Mouse (Mus musculus) lung, postnatal 25 days (tissue): ENCODE results near the gene Irak4.

Source experiments
- DNase-seq: peaks from one replicate; pipeline ENCODE4 v3.0.0; 2022; ENCODE audit warnings: low spot score

Gene Irak4

DNA sequence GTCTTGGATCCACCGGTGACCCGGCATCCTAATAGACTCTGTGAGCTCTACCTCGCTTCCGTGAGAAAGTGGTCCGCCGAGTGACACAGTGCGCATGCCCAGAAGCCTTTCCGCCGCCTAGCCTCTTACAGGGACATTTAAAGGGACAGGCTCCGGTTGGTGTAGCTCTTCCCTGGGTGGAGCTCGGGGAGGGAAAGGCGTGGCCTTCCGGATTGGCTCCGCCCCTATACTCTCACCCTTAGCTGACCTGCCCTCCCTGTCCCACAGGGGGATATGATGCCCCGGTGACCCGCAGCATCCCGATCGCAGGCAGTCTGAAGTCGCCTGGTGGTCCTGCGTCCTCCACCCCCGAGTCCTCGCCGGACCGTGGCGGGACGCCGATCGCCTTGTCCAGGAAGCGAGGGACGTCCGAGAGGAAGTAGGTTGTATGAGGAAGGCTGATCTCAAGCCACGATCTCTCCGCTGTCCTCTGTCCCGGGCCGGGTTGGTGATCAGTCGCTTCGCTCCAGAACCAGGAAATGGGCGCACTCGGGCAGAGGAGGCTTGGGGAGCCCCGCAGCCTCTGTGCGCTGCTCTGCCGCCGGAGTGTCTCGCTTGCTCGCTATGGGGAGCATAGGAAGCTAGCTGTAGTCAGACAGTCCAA is at the start of gene Irak4, which contains the start of gene Pus7l:
TSS of gene Irak4 (plus strand) at position 235 of the 643 bp plus-strand sequence.
TSS of gene Pus7l (minus strand) at position 139 of the 643 bp plus-strand sequence.
- DNase-seq: peak; percentile 96

DNA sequence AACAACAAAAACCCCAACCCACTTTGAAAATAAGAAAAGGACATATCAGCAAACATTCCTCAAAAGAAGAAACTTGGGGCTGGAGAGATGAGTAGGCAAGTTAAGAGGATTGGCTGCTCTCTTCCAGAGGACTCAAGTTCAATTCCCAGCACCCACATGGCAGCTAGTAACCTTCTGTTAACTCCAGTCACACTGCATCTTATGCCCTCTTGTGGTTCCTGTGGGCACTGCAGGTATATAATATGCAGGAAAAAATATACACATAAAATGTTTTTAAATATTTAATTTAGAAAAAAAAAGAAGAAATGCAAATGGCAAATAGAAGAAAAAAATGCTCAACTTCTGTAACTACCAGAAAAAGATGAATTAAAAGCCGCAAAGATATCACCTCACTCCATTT is 49.0 kb upstream of the Irak4 start:
- no peak for DNase-seq

DNA sequence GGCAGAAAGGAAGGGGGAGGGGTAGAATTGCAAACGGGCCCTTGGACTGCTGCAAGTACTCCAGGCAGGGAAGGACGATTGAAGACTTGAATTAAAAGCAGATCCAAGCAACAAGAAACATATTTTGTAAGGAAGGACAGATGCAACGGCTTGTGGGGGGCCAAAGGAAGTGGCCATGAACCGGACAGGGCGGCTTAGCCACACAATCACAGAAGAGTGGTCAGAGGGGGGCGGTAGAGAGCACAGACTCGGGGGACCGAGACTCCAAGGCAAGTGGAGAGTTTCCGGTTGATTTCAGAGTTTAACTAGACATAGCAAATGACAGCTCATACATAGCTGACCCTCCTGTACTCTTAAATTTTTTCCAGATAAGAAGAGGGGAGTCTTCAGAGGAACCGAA is 47.5 kb upstream of the Irak4 start:
- no peak for DNase-seq

DNA sequence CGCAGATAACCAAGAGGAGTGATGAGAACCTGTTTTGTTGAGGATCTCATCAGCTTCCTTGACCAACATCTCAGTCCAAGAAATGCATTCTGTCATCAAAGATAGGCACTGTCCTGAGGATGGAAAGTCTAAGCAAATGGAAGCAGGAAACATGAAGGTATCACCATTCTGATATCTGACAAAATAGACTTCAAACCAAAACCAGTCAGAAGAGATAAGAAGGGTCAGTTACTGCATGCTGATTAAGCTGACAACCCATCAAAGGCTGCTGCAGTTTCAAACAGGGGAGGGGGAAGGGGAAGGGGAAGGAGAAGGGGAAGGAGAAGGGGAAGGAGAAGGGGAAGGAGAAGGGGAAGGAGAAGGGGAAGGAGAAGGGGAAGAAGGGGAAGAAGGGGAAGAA is 44.2 kb upstream of the Irak4 start:
- no peak for DNase-seq

DNA sequence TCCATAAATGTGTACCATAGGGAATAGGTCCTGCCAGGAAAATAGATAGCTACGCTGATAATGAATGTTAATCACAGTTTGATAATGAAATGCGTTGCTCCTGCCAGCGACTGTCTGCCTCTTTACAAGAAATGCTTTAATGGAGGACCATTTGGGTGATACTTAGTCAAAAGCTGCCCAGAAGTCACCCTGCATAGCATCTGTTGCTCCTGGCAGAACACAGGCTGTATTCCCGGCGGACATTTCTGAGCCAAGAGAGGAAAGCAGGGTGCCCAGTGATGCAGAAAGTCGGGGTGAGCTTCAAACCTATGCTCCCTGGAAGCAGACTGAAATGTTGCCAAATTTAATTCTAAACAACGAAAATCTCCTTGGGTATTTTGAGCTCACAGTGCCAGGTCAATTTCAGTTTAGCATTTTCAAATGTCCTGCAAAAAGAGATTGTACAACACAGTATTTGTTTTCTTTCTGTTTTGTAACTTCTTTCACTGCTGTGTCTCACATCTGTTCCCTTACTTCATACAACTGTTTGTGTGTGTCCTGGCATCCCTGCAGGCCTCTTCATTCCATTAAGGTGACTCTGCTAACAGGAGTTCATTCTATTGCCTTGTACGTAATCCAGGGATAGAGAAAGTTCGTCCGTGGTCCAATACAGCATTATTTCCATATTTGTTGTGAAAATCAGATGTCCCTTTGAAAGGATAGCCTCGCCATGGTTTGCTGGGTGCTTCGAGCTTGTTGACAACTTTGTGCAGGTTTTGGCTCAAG is 39.8 kb upstream of the Irak4 start:
- no peak for DNase-seq

DNA sequence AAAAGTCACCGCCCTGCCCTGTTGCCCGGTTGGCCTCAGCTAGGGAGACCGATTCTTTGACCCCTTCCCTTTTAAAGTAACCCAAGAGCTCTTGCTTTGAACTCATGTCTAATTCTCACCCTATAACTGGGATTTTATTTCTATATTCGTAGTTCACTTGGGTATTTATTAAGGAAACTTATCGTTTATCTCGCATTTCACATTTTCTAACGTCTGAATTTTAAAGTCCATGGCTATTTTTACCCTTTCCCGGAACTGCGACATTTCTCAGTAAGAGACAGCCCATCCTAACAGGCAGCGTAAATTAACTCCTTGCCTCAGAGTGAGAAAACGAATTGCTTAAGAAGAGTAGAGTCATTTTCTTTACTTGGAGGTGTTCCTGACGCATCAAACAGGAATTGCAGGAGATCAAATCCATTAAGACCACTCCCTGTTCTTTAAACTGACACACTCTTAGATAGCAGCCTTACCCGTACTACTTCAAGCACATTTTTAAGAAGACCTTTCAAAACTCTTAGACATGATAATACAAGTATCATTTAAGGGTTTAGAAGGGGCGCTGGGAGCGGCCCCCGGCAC is 25.4 kb upstream of the Irak4 start:
- no peak for DNase-seq

DNA sequence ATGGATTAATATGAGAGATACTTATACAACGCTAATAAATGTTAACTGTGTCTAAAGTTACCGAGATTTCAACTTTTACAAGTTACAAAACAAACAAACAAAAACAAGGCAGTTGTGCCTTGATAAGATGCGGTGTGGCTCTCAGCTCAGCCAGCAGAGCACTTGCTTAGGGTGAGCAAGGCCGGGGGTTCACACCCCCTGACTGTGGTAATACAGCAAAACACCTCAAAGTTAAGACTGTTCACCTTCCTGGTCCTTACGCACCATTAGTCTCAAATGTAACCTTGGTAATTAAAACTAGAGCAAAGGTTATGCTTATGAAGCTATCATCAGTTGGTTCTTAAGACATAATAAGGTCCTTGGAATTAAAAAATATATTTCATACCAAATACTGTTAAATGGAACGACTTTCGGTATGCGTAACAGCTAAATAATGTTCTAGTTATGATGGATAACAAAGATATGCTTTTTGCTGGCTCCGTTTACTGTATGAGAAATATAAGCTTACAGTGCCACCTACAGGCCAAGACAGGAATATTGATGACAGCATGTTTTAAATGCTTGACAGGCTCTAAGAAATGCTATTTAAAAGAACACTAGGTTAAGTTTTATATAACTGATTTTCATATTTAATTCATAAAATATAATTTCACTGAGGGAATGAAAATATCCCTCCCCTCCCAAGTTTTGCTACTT is 23.1 kb upstream of the Irak4 start:
- DNase-seq: peak; percentile 44

DNA sequence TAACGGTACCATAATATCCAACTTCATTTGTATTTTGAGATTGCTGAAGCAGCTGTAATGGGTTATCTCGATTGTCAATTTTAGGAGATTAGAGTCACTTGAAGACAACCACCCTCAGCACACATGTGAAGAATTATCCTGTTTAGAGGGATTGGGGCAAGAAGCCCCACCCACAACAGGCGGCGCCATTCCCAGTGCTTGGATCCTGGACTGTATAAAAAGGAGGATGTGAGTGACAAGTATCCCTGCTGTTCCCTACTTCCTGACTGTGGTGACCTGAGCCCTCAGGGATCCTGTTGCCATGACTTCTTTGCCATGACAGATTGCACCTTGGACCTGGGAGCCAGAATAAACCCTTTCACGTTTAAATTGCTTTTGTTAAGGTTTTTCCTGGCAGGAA is 22.5 kb upstream of the Irak4 start:
- DNase-seq: no peak

DNA sequence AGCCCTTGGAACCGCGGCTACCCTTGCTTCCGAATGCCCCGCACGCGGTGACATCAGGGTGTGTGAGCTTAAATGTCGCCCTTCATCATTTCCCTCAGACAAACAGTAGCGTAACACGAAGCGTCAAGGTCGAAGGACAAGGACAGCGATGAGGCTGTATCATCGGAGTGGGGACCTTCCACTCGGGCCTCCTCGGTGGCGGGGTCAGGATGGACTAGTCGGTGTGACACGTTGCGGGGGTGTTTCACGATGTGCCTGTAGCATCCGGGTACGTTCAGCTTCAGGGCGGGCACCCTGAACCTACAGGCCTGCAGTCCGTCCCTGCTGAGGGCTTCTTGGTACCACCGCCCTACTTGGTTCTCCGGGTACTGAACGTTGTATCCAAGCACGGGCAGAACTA is 20.2 kb upstream of the Irak4 start:
- DNase-seq: no peak

DNA sequence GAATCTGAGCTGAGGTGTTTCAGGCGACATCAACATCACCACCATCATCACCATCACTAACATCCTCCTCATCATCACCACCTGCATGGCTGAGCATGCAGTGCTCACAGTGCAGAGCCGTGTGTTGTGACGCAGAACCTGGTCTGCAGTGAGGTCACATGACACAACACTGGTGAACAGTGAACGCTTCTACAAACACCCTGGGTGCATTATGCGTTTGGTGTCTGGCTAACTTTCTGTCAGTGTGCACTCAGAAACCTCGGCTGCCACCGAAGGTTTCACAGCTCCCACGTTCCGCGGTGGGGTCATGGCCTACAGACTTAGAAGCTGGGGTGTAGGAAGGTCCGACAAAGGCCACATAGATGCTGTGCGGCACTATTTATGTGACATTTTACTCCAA is 18.5 kb upstream of the Irak4 start:
- DNase-seq: no peak

DNA sequence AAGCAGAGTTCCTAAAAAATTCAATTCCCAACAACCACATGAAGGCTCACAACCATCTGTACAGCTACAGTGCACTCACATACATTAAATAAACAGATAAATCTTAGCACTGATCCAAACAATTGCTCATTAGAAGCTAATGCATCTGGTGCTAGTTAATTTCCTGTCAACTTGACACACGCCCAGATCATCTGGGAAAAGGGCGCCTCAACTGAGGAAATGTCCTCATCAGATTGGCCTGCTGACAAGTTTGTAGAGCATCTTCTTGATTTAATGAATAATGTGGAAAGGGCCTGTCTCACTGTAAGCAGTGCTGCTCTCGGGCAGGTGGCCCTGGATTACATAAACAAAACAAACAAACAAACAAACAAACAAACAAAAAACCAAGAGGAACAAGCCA is 12.9 kb upstream of the Irak4 start:
- DNase-seq: no peak

DNA sequence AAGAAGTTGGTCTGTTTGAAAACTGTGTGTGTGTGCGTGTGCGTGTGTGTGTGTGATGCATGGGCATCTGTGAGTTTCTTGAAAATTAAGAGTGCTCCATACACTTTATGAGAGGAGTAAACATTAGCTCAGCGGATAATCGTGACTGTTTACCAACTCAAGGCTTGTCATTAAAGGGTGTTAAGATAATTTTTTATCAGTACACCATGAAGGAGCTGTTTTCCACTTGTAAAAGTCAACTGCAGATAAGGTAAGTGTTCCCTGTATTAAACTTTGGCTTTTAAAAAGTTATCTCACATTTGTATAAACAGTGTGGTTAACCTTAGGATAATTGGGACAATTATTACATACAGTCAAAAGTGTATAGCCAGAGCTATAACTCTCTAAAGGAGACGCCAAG is 11.1 kb upstream of the Irak4 start:
- no peak for DNase-seq

DNA sequence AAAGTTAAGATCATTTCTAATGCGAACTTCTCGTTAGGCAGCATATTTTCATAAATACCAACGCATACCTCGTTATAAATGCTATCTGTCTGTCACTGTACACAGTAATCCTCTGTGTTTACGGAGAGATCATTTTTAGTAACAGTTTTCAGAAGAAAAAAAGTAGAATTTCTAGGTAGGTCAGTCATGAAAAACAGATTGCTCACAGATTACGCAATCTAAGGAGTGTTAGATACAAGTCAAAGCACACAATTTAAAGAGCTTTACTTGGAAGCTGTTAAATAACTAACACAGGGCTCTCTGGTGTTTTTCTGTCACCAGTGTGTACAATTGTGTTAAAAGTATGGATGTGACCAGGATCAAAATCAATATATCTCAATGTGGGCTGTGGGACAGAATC is 10.5 kb upstream of the Irak4 start:
- no peak for DNase-seq

DNA sequence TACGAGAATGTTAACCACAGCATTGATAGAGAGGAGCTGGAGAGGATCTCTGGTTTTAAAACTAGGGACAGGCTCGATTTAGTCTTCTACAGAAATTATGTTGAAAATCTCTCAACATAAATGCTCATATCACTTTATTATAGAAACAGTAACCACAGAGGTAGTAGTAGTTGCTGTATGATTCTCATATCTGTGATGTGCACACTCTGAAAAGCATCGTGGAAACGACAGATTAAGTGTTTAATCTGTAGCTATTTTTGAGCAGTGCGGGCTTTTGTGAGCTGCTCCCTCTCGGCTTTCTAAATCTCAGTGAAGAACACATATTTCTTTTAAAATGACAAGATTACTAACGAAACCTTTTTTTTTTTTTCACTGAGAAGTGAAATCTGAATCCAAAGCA is 7.9 kb upstream of the Irak4 start:
- no peak for DNase-seq

DNA sequence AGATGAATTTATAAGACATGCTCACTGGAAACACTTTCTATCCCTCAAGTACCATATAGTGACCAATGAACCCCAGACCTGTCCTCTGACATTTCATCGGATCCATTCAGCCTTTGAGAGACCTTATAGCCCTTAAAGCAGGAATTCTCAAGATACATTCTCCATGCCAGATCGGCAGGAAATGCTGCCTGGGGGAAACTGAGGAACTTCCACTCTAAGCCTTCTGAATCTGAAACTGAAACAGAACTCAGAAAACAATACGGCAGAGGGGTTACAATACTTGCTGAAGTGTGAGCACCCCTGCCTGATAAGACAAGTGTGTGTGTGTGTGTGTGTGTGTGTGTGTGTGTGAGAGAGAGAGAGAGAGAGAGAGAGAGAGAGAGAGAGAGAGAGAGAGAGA is 4.1 kb upstream of the Irak4 start:
- DNase-seq: no peak

DNA sequence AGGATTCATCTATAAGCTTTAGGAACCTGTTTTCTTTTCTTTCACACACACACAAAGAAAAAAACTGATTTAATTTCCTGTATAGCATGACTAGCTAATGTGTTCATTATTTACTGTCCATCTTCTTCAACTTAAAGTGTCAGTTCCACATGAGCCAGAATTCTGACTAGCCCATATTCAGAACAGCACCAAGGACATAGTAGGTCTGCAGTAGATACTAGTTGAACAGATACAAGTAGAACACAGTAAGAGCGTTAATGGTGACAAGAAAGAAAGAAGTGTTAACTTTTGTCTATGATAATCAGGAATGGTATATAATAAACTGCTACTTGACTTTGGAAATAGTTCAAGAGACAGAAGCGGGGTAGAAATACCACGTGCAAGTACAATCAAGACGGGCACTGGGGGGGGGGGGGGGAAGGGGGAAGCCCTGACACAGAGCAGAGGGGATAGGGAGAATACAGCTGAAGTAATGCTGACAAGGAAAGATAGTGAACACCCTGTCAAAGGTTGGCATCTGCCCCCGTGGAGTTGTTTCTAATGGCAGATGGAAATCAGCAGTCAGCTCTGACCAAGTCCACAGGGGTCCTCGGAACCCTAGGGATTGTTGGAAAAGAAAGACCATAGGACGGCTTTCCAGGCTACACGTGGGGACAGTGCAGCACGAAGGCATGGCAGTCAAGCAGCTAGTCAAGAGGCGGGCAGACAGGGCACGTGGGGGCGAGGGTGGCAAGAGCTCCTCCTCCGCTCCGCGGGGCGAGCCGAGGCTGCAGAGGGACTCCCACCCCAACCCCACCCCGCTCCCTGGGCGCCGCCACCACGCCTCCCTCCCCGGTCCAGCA is 655 bp upstream of the Irak4 start:
- no peak for DNase-seq

DNA sequence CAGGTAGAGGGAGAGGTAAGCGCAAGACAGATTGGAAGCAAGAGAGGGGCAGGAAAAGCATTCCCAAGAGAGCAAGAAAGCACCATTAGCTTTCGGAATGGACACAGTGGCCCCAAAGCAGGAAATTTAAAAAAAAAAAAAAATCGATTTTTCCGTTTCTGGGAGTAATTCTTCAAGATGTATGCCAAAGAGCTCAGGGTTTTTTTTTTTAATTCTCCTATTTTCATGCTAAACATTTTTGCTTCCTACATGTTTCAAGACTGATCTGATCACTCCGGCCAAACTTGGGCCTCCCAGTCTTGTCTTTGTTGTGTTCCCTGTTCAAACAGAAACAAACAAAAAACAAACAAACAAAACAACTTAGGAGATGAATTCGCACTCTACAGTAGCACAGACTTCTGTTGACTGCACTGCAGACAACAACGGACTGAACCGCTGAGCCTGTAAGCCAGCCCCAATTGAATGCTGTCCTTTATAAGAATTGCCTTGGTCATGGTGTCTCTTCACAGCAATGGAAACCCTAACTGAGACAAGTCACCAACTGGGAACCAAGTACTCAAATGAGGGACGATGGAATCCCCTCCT is 701 bp downstream of the Irak4 start:
- no peak for DNase-seq

DNA sequence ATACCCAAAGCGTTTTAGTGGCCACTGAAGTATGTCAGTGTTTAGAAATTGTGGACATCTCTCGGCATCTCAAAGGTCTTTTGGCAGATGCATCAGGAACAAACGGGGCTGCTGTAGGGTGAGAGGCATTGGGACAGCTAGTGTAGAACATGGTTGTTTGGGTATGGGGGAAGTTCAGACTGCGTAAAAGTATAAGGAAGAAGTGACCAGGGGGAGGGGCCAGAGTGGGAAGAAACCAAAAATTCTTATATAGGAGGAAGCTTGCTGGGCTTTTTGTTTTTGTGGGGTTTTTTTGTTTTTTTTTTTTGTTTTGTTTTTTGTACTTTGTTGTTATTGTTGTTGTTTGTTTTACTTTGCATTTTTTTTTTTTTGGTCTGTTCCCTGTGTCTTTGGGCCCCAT is 1.4 kb downstream of the Irak4 start:
- peak; percentile 3 for DNase-seq

DNA sequence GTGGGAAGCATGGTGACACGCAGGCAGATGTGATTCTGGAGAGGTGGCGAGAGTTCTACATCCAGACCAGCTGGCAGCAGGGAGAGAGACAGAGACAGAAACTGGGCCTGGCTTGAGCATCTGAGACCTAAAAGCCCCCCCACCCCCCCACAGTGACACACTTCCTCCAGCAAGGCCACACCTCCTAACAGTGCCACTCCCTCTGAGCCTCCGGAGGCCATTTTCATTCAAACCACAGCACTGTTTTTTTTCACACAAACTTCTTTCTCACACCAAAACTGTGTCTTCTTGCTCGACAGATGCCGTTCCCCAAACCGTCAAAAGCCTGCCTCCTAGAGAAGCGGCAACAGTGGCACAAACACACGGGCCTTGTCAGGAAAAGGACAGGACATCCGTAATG is 10.1 kb downstream of the Irak4 start:
- no peak for DNase-seq

DNA sequence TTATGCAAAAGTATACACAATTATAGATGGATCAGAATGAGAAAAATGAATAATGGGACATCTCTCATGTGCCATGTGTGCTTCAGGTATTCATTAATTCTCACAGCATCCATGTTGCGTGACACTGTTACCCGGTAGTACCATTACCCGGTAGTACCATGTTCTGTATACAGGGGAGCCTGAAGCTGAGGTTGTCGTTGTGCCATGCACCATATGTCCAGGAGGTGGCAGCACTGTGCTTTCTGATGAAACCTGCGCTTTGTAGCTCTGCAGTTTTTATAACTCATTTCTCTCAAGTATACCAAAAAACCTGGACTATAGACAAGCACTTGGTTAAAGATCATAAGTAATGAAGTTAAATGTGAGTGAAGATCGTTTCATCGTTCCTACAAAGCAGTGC is 14.0 kb downstream of the Irak4 start:
- peak; percentile 72 for DNase-seq

DNA sequence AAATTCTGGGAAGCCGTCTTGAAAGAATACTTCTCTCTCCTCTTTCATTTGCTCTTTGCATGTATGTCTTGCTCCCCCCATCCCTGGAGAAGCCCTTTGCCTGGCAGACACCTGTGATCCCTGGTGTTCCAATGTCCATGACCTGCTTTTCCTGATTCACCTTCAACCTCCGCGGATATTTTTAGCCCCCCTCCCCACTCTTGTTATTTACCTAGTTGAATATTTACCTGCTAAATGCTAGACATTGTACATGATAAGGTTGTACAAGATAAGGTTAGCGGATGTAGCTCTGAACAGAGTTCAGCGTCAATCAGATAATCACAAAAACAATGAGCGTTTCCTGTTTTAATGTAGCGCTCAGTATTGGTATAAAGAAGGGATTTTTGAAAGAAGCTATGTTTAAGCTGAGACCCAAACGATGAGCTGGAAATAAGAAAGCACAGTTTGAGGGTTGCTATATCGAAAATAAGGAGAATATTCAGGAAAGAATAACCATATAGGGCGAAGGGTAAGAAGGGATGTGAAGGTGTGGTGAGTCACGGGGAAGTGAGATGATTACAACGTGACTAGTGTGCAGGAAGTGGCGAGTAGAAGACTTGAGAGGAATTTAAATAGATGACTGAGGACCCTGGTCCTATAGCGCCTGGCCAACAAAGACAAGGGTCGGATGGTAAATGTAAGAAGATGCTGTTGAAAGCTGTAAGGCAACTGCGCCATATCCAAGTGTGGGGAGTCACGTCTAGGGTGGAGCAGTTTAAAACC is 15.6 kb downstream of the Irak4 start:
- no peak for DNase-seq
